Mouse (Mus musculus): ENCODE results near the gene Psmg3. TPM values are rescaled to one million over a fixed set of nuclear protein-coding genes. Genes with fewer than 3 reads are reported as not detected.

Psmg3 gene
- polyA plus RNA-seq (2012; rRNA removed): 24.4 and 29.2 TPM in 2 replicates

GRCm38 (mm10) chr5:139826357-139827055 lies at the start of gene Psmg3, which contains the start of gene Gm26938:
Psmg3 (minus strand) TSS chr5:139826885.
Gm26938 (minus strand) TSS chr5:139826407.
- under 1% methylated on average over 43 of the region's 43 CpGs for WGBS
- DNase-seq: peak; percentile 94
- Histone ChIP-seq H3K27ac (ENCODE audit: insufficient read depth, low read depth, low read length) (no peak within 1 kb of the TSS; the same call in 1 of the 2 replicates), H3K4me1 (ENCODE audit: control insufficient read depth, insufficient read depth, low read length) (peaks cover 7% of the 10 kb centered on the region), H3K36me3 (ENCODE audit: control insufficient read depth, insufficient read depth, low read length) (peaks cover 1% of the 10 kb centered on the region; the same call in 1 of the 2 replicates), H3K27me3 (replicated peaks; ENCODE audit: control insufficient read depth, insufficient read depth, low read length) (no peaks in the 10 kb centered on the region), H3K4me3 (ENCODE audit: insufficient read depth, low read depth, low read length) (peak within 1 kb of the TSS; percentile 95)
- no peak for TF ChIP-seq CTCF (conservative IDR thresholded peaks at IDR 0.05; ENCODE audit: insufficient read depth, insufficient read length, low read depth, low read length)
- TF ChIP-seq POLR2A (IDR thresholded peaks at IDR 0.05; ENCODE audit: low read depth, low read length): peak; percentile 43

- no peaks in the 10 kb centered on the region for H3K4me1 ChIP-seq (ENCODE audit: control insufficient read depth, insufficient read depth, low read length)
- H3K27ac ChIP-seq (ENCODE audit: insufficient read depth, low read depth, low read length): no peak overlapping the region
- no peak for DNase-seq
- 88% methylated on average over 1 of the region's 1 CpGs for WGBS
- no peaks in the 10 kb centered on the region for H3K36me3 ChIP-seq (ENCODE audit: control insufficient read depth, insufficient read depth, low read length)
- TF ChIP-seq CTCF (conservative IDR thresholded peaks at IDR 0.05; ENCODE audit: insufficient read depth, insufficient read length, low read depth, low read length) (no peak), POLR2A (IDR thresholded peaks at IDR 0.05; ENCODE audit: low read depth, low read length) (no peak)
- no peaks in the 10 kb centered on the region for H3K27me3 ChIP-seq (replicated peaks; ENCODE audit: control insufficient read depth, insufficient read depth, low read length)
- H3K4me3 ChIP-seq (ENCODE audit: insufficient read depth, low read depth, low read length): no peak overlapping the region
These were observed 44.8 kb upstream of the Psmg3 start for GRCm38 (mm10) chr5:139871526-139871925.

- DNase-seq: peak; percentile 51
- TF ChIP-seq CTCF (conservative IDR thresholded peaks at IDR 0.05; ENCODE audit: insufficient read depth, insufficient read length, low read depth, low read length) (no peak), POLR2A (IDR thresholded peaks at IDR 0.05; ENCODE audit: low read depth, low read length) (no peak)
- H3K27me3 ChIP-seq (replicated peaks; ENCODE audit: control insufficient read depth, insufficient read depth, low read length): no peaks in the 10 kb centered on the region
- no peaks in the 10 kb centered on the region for H3K4me1 ChIP-seq (ENCODE audit: control insufficient read depth, insufficient read depth, low read length)
- no peak overlapping the region; the same call in 1 of the 2 replicates for H3K27ac ChIP-seq (ENCODE audit: insufficient read depth, low read depth, low read length)
- no peaks in the 10 kb centered on the region for H3K36me3 ChIP-seq (ENCODE audit: control insufficient read depth, insufficient read depth, low read length)
- 21% methylated on average over 4 of the region's 4 CpGs for WGBS
- H3K4me3 ChIP-seq (ENCODE audit: insufficient read depth, low read depth, low read length): no peak overlapping the region
These were observed 44.2 kb upstream of the Psmg3 start for GRCm38 (mm10) chr5:139870886-139871285.

GRCm38 (mm10) chr5:139862759-139863158 lies 36.1 kb upstream of the Psmg3 start:
- H3K4me1 ChIP-seq (ENCODE audit: control insufficient read depth, insufficient read depth, low read length): no peaks in the 10 kb centered on the region
- H3K27me3 ChIP-seq (replicated peaks; ENCODE audit: control insufficient read depth, insufficient read depth, low read length): no peaks in the 10 kb centered on the region
- no peak overlapping the region for H3K27ac ChIP-seq (ENCODE audit: insufficient read depth, low read depth, low read length)
- H3K36me3 ChIP-seq (ENCODE audit: control insufficient read depth, insufficient read depth, low read length): no peaks in the 10 kb centered on the region
- no peak for TF ChIP-seq POLR2A (IDR thresholded peaks at IDR 0.05; ENCODE audit: low read depth, low read length)
- no peak for TF ChIP-seq CTCF (conservative IDR thresholded peaks at IDR 0.05; ENCODE audit: insufficient read depth, insufficient read length, low read depth, low read length)
- H3K4me3 ChIP-seq (ENCODE audit: insufficient read depth, low read depth, low read length): no peak overlapping the region
- DNase-seq: peak; percentile 81
- 22% methylated on average over 4 of the region's 4 CpGs for WGBS

- Histone ChIP-seq H3K4me3 (ENCODE audit: insufficient read depth, low read depth, low read length) (no peak overlapping the region), H3K36me3 (ENCODE audit: control insufficient read depth, insufficient read depth, low read length) (no peaks in the 10 kb centered on the region), H3K27me3 (replicated peaks; ENCODE audit: control insufficient read depth, insufficient read depth, low read length) (no peaks in the 10 kb centered on the region), H3K4me1 (ENCODE audit: control insufficient read depth, insufficient read depth, low read length) (no peaks in the 10 kb centered on the region), H3K27ac (ENCODE audit: insufficient read depth, low read depth, low read length) (no peak overlapping the region)
- 39% methylated on average over 15 of the region's 15 CpGs for WGBS
- no peak for TF ChIP-seq CTCF (conservative IDR thresholded peaks at IDR 0.05; ENCODE audit: insufficient read depth, insufficient read length, low read depth, low read length)
- no peak for TF ChIP-seq POLR2A (IDR thresholded peaks at IDR 0.05; ENCODE audit: low read depth, low read length)
- no peak for DNase-seq
These were observed 33.8 kb upstream of the Psmg3 start for GRCm38 (mm10) chr5:139860328-139861104.

GRCm38 (mm10) chr5:139849626-139850320 lies 23.1 kb upstream of the Psmg3 start:
- no peak overlapping the region for H3K4me3 ChIP-seq (ENCODE audit: insufficient read depth, low read depth, low read length)
- peak; percentile 51 for DNase-seq
- H3K36me3 ChIP-seq (ENCODE audit: control insufficient read depth, insufficient read depth, low read length): no peaks in the 10 kb centered on the region
- no peaks in the 10 kb centered on the region for H3K27me3 ChIP-seq (replicated peaks; ENCODE audit: control insufficient read depth, insufficient read depth, low read length)
- peak overlapping the region; percentile 18; the same call in 1 of the 2 replicates for H3K27ac ChIP-seq (ENCODE audit: insufficient read depth, low read depth, low read length)
- 51% methylated on average over 12 of the region's 12 CpGs for WGBS
- no peak for TF ChIP-seq POLR2A (IDR thresholded peaks at IDR 0.05; ENCODE audit: low read depth, low read length)
- no peak for TF ChIP-seq CTCF (conservative IDR thresholded peaks at IDR 0.05; ENCODE audit: insufficient read depth, insufficient read length, low read depth, low read length)
- H3K4me1 ChIP-seq (ENCODE audit: control insufficient read depth, insufficient read depth, low read length): no peaks in the 10 kb centered on the region

Data from kidney, adult 2 months (tissue).